Mouse (Mus musculus) megakaryocyte, embryonic 14.5 days (primary cell): ENCODE data around the gene Gm16253.

Experiments used
- FLI1 ChIP-seq: IDR thresholded peaks from 2 replicates; pipeline ENCODE4 v1.6.1; 2012; ENCODE audit warnings: low read length, inconsistent platforms, mixed read lengths
- GATA1 ChIP-seq: IDR thresholded peaks from 3 replicates; pipeline ENCODE4 v1.6.1; 2012; ENCODE audit warnings: mixed read lengths, low read length, inconsistent platforms, borderline replicate concordance

GRCm38 (mm10) chr3:96623201-96623600 lies 46.4 kb downstream of the Gm16253 start:
- TF ChIP-seq GATA1 (no peak), FLI1 (no peak)
